Mouse (Mus musculus): ENCODE data around the gene Galm. TPM values are rescaled to one million over a fixed set of nuclear protein-coding genes. Genes with fewer than 3 reads are reported as not detected.
A peak's percentile ranks its signal among the peaks of the same experiment; 100 is the strongest.

The Galm gene
- polyA plus RNA-seq (2015; fragmentation: Nextera tagmentation; extraction: Ambion mirVana): 31.9 and 35.9 TPM in 2 replicates

- WGBS (ENCODE audit: insufficient replicate concordance): 5% methylated on average over 30 of the region's 30 CpGs
- peak within 1 kb of the TSS; percentile 77 for H3K27ac ChIP-seq (replicated peaks)
- H3K4me2 ChIP-seq: peak within 1 kb of the TSS; percentile 67
- H3K27me3 ChIP-seq: 0 out of 2 replicates have a peak, but pooled peaks cover 9% of the 10 kb centered on the region
- peak within 1 kb of the TSS; percentile 62 for H3K4me3 ChIP-seq (replicated peaks)
- ATAC-seq (ENCODE audit: insufficient read depth): peak; percentile 58
- peak within 1 kb of the TSS; percentile 50 for H3K9ac ChIP-seq
- no peaks in the 10 kb centered on the region for H3K36me3 ChIP-seq (replicated peaks)
- 0 out of 2 replicates have a peak, but pooled peaks cover 11% of the 10 kb centered on the region for H3K4me1 ChIP-seq (replicated peaks)
- H3K9me3 ChIP-seq (replicated peaks): no peaks in the 10 kb centered on the region
These were observed at the start of gene Galm for GRCm38 (mm10) chr17:80127331-80128251. Gene Galm, plus strand, starts transcription at chr17:80127471.

- no peaks in the 10 kb centered on the region for H3K9me3 ChIP-seq (replicated peaks)
- no peak for ATAC-seq (ENCODE audit: insufficient read depth)
- H3K27me3 ChIP-seq: no peaks in the 10 kb centered on the region
- no peak overlapping the region for H3K4me3 ChIP-seq (replicated peaks)
- H3K36me3 ChIP-seq (replicated peaks): no peaks in the 10 kb centered on the region
- no peaks in the 10 kb centered on the region for H3K4me1 ChIP-seq (replicated peaks)
- no peak overlapping the region for H3K4me2 ChIP-seq
- WGBS (ENCODE audit: insufficient replicate concordance): 74% methylated on average over 4 of the region's 4 CpGs
- H3K27ac ChIP-seq (replicated peaks): no peak overlapping the region
- no peak overlapping the region for H3K9ac ChIP-seq
These were observed 48.5 kb upstream of the Galm start for GRCm38 (mm10) chr17:80078726-80079125.

- ATAC-seq (ENCODE audit: insufficient read depth): no peak
- Histone ChIP-seq H3K4me1 (replicated peaks) (no peaks in the 10 kb centered on the region), H3K9me3 (replicated peaks) (no peaks in the 10 kb centered on the region), H3K36me3 (replicated peaks) (no peaks in the 10 kb centered on the region), H3K27ac (replicated peaks) (no peak overlapping the region), H3K9ac (no peak overlapping the region), H3K4me2 (no peak overlapping the region), H3K27me3 (peaks cover 3% of the 10 kb centered on the region; the same call in 1 of the 2 replicates), H3K4me3 (replicated peaks) (no peak overlapping the region)
- WGBS (ENCODE audit: insufficient replicate concordance): 39% methylated on average over 6 of the region's 6 CpGs
These were observed 44.0 kb upstream of the Galm start for GRCm38 (mm10) chr17:80083223-80083622.

- 62% methylated on average over 9 of the region's 9 CpGs for WGBS (ENCODE audit: insufficient replicate concordance)
These were observed 42.8 kb upstream of the Galm start for GRCm38 (mm10) chr17:80084424-80084823.

GRCm38 (mm10) chr17:80086591-80086990, 40.7 kb upstream of the Galm start:
- no peak overlapping the region for H3K27ac ChIP-seq (replicated peaks)
- H3K4me2 ChIP-seq: no peak overlapping the region
- no peak overlapping the region for H3K4me3 ChIP-seq (replicated peaks)
- H3K9me3 ChIP-seq (replicated peaks): no peaks in the 10 kb centered on the region
- peaks cover 4% of the 10 kb centered on the region; the same call in 1 of the 2 replicates for H3K27me3 ChIP-seq
- H3K36me3 ChIP-seq (replicated peaks): no peaks in the 10 kb centered on the region
- H3K4me1 ChIP-seq (replicated peaks): no peaks in the 10 kb centered on the region
- 67% methylated on average over 11 of the region's 11 CpGs for WGBS (ENCODE audit: insufficient replicate concordance)
- no peak for ATAC-seq (ENCODE audit: insufficient read depth)
- no peak overlapping the region for H3K9ac ChIP-seq

More at GRCm38 (mm10) chr17:80084424-80084823, 42.8 kb upstream of the Galm start:
- H3K9ac ChIP-seq: no peak overlapping the region
- H3K4me2 ChIP-seq: no peak overlapping the region
- H3K27me3 ChIP-seq: peaks cover 4% of the 10 kb centered on the region; the same call in 1 of the 2 replicates
- no peaks in the 10 kb centered on the region for H3K36me3 ChIP-seq (replicated peaks)
- ATAC-seq (ENCODE audit: insufficient read depth): no peak
- no peaks in the 10 kb centered on the region for H3K4me1 ChIP-seq (replicated peaks)
- no peak overlapping the region for H3K27ac ChIP-seq (replicated peaks)
- no peaks in the 10 kb centered on the region for H3K9me3 ChIP-seq (replicated peaks)
- no peak overlapping the region for H3K4me3 ChIP-seq (replicated peaks)

GRCm38 (mm10) chr17:80088168-80088567, 39.1 kb upstream of the Galm start:
- Histone ChIP-seq H3K9me3 (replicated peaks) (no peaks in the 10 kb centered on the region), H3K4me3 (replicated peaks) (no peak overlapping the region), H3K27ac (replicated peaks) (no peak overlapping the region), H3K36me3 (replicated peaks) (no peaks in the 10 kb centered on the region), H3K4me1 (replicated peaks) (no peaks in the 10 kb centered on the region), H3K9ac (no peak overlapping the region), H3K27me3 (peaks cover 4% of the 10 kb centered on the region; the same call in 1 of the 2 replicates), H3K4me2 (no peak overlapping the region)
- ATAC-seq (ENCODE audit: insufficient read depth): no peak
- WGBS (ENCODE audit: insufficient replicate concordance): 68% methylated on average over 3 of the region's 3 CpGs

GRCm38 (mm10) chr17:80090551-80090950, 36.7 kb upstream of the Galm start:
- peaks cover 7% of the 10 kb centered on the region for H3K27me3 ChIP-seq
- no peak for ATAC-seq (ENCODE audit: insufficient read depth)
- no peaks in the 10 kb centered on the region for H3K4me1 ChIP-seq (replicated peaks)
- WGBS (ENCODE audit: insufficient replicate concordance): 49% methylated on average over 4 of the region's 4 CpGs
- no peaks in the 10 kb centered on the region for H3K9me3 ChIP-seq (replicated peaks)
- H3K9ac ChIP-seq: no peak overlapping the region
- no peaks in the 10 kb centered on the region for H3K36me3 ChIP-seq (replicated peaks)
- H3K4me3 ChIP-seq (replicated peaks): no peak overlapping the region
- no peak overlapping the region for H3K27ac ChIP-seq (replicated peaks)
- H3K4me2 ChIP-seq: no peak overlapping the region

- H3K4me3 ChIP-seq (replicated peaks): no peak overlapping the region
- no peak for ATAC-seq (ENCODE audit: insufficient read depth)
- 29% methylated on average over 6 of the region's 6 CpGs for WGBS (ENCODE audit: insufficient replicate concordance)
- H3K4me2 ChIP-seq: no peak overlapping the region
- H3K9ac ChIP-seq: no peak overlapping the region
- H3K27ac ChIP-seq (replicated peaks): no peak overlapping the region
- peaks cover 13% of the 10 kb centered on the region for H3K27me3 ChIP-seq
- H3K36me3 ChIP-seq (replicated peaks): no peaks in the 10 kb centered on the region
- H3K4me1 ChIP-seq (replicated peaks): no peaks in the 10 kb centered on the region; the same call in 1 of the 2 replicates
- no peaks in the 10 kb centered on the region for H3K9me3 ChIP-seq (replicated peaks)
These were observed 35.3 kb upstream of the Galm start for GRCm38 (mm10) chr17:80091879-80092549.

- 66% methylated on average over 9 of the region's 9 CpGs for WGBS (ENCODE audit: insufficient replicate concordance)
- Histone ChIP-seq H3K9me3 (replicated peaks) (no peaks in the 10 kb centered on the region), H3K27ac (replicated peaks) (no peak overlapping the region), H3K27me3 (peaks cover 9% of the 10 kb centered on the region), H3K9ac (no peak overlapping the region), H3K4me2 (peak overlapping the region; percentile 39), H3K36me3 (replicated peaks) (no peaks in the 10 kb centered on the region), H3K4me3 (replicated peaks) (peak overlapping the region; percentile 15; the same call in 1 of the 2 replicates), H3K4me1 (replicated peaks) (no peaks in the 10 kb centered on the region; the same call in 1 of the 2 replicates)
- no peak for ATAC-seq (ENCODE audit: insufficient read depth)
These were observed 31.9 kb upstream of the Galm start for GRCm38 (mm10) chr17:80095254-80095899.

- Histone ChIP-seq H3K4me1 (replicated peaks) (no peaks in the 10 kb centered on the region; the same call in 1 of the 2 replicates), H3K4me3 (replicated peaks) (peak overlapping the region; percentile 15; the same call in 1 of the 2 replicates), H3K4me2 (peak overlapping the region; percentile 39), H3K36me3 (replicated peaks) (no peaks in the 10 kb centered on the region), H3K27me3 (peaks cover 9% of the 10 kb centered on the region), H3K27ac (replicated peaks) (no peak overlapping the region), H3K9ac (no peak overlapping the region), H3K9me3 (replicated peaks) (no peaks in the 10 kb centered on the region)
- 0 out of 2 replicates have a peak, but pooled peaks have one; percentile 40 for ATAC-seq (ENCODE audit: insufficient read depth)
- 18% methylated on average over 20 of the region's 20 CpGs for WGBS (ENCODE audit: insufficient replicate concordance)
These were observed 31.1 kb upstream of the Galm start for GRCm38 (mm10) chr17:80096043-80096719.
